Mouse (Mus musculus) midbrain, embryonic 13.5 days (tissue): Measurements from ENCODE around the gene Ugt2b36. TPM values are rescaled to one million over a fixed set of nuclear protein-coding genes. Genes with fewer than 3 reads are reported as not detected.
"Not testable (repeated sequence)": the region's sequence is repeated elsewhere in the genome, so short reads cannot be mapped to it uniquely, and the experiment has no call there.

Source experiments
- ATAC-seq: fragments of 200-750 bp; cut with Nextera tagmentation; 2 replicates; pipeline ENCODE4 v1.8.0; 2017; ENCODE audit warnings: mild to moderate bottlenecking, moderate TSS enrichment, moderate library complexity
- H3K27ac ChIP-seq: fragments of 300-500 bp; sonication (generic); 2 replicates; pipeline ENCODE4 v1.5.1; 2015; ENCODE audit warnings: inconsistent platforms, mild to moderate bottlenecking, moderate library complexity
- H3K27me3 ChIP-seq: fragments of 300-500 bp; sonication (generic); 2 replicates; pipeline ENCODE4 v1.6.1; 2015; ENCODE audit warnings: mild to moderate bottlenecking, inconsistent platforms
- H3K36me3 ChIP-seq: fragments of 300-500 bp; sonication (generic); 2 replicates; pipeline ENCODE4 v1.6.1; 2015; ENCODE audit warnings: mild to moderate bottlenecking, inconsistent platforms
- H3K4me1 ChIP-seq: fragments of 300-500 bp; sonication (generic); replicated peaks from 2 replicates; pipeline ENCODE4 v1.6.1; 2015; ENCODE audit warnings: inconsistent platforms
- H3K4me2 ChIP-seq: fragments of 300-500 bp; sonication (generic); replicated peaks from 2 replicates; pipeline ENCODE4 v1.6.1; 2015; ENCODE audit warnings: moderate library complexity, mild to moderate bottlenecking, inconsistent platforms
- H3K4me3 ChIP-seq: fragments of 300-500 bp; sonication (generic); replicated peaks from 2 replicates; pipeline ENCODE4 v1.5.1; 2015; ENCODE audit warnings: mild to moderate bottlenecking, inconsistent platforms
- H3K9ac ChIP-seq: fragments of 300-500 bp; sonication (generic); replicated peaks from 2 replicates; pipeline ENCODE4 v1.6.1; 2015; ENCODE audit warnings: mild to moderate bottlenecking, inconsistent platforms
- H3K9me3 ChIP-seq: fragments of 300-500 bp; sonication (generic); 2 replicates; pipeline ENCODE4 v1.6.1; 2016; ENCODE audit warnings: mild to moderate bottlenecking, inconsistent platforms
- WGBS: fragments of 180-500 bp; shearing (Covaris S2); methylation state at CpG from one replicate; pipeline ENCODE4 v1.1.7; 2015; 5-methylcytosine and 5-hydroxymethylcytosine counted together
- polyA plus RNA-seq: library from polyadenylated mRNA; unstranded; fragments of >200 nt; fragmentation: Nextera tagmentation; extraction: Ambion mirVana; gene quantifications from 2 replicates; pipeline ENCODE4 v1.2.1, GENCODE M21; 2015

Gene Ugt2b36
- not detected in 2 replicates for polyA plus RNA-seq

GRCm38 (mm10) chr5:87092346-87093027 lies at the start of gene Ugt2b36:
Gene Ugt2b36, minus strand, starts transcription at chr5:87092555.
- Histone ChIP-seq H3K27ac (no peak within 1 kb of the TSS), H3K4me1 (no peaks in the 10 kb centered on the region), H3K4me2 (no peak within 1 kb of the TSS), H3K4me3 (no peak within 1 kb of the TSS), H3K9ac (no peak within 1 kb of the TSS), H3K9me3 (no peaks in the 10 kb centered on the region), H3K27me3 (no peaks in the 10 kb centered on the region), H3K36me3 (no peaks in the 10 kb centered on the region)
- ATAC-seq, result no peak
- 94% methylated on average over 1 of the region's 1 CpGs for WGBS

- 97% methylated on average over 2 of the region's 2 CpGs for WGBS
- H3K9me3 ChIP-seq, H3K36me3 ChIP-seq, H3K27me3 ChIP-seq, H3K4me1 ChIP-seq, H3K9ac ChIP-seq, H3K4me2 ChIP-seq, H3K27ac ChIP-seq, ATAC-seq, H3K4me3 ChIP-seq: not testable (repeated sequence)
Observed at GRCm38 (mm10) chr5:87140196-87140595, 47.8 kb upstream of the Ugt2b36 start, which contains the start of gene Ugt2b5. Gene Ugt2b5, minus strand, starts transcription at chr5:87140318.

GRCm38 (mm10) chr5:87103697-87104096 lies 11.3 kb upstream of the Ugt2b36 start:
- not testable (repeated sequence) for H3K9ac ChIP-seq, ATAC-seq, H3K4me3 ChIP-seq, H3K27me3 ChIP-seq, H3K9me3 ChIP-seq, H3K36me3 ChIP-seq, H3K27ac ChIP-seq, H3K4me1 ChIP-seq, H3K4me2 ChIP-seq
- 93% methylated on average over 1 of the region's 1 CpGs for WGBS

GRCm38 (mm10) chr5:87091111-87091510 lies 1.2 kb downstream of the Ugt2b36 start:
- Histone ChIP-seq H3K27ac (no peak overlapping the region), H3K36me3 (no peaks in the 10 kb centered on the region), H3K4me3 (no peak overlapping the region), H3K9me3 (no peaks in the 10 kb centered on the region), H3K4me2 (no peak overlapping the region), H3K27me3 (no peaks in the 10 kb centered on the region), H3K9ac (no peak overlapping the region), H3K4me1 (no peaks in the 10 kb centered on the region)
- ATAC-seq, result no peak

- ATAC-seq, result no peak
- Histone ChIP-seq H3K36me3 (no peaks in the 10 kb centered on the region), H3K9ac (no peak overlapping the region)
Observed at GRCm38 (mm10) chr5:87089264-87089663, 3.1 kb downstream of the Ugt2b36 start.

GRCm38 (mm10) chr5:87086269-87086668 lies 6.1 kb downstream of the Ugt2b36 start:
- no peak overlapping the region for H3K9ac ChIP-seq
- no peaks in the 10 kb centered on the region for H3K4me1 ChIP-seq
- H3K4me2 ChIP-seq, result no peak overlapping the region
- ATAC-seq, result no peak
- no peaks in the 10 kb centered on the region for H3K27me3 ChIP-seq
- no peaks in the 10 kb centered on the region for H3K36me3 ChIP-seq
- no peak overlapping the region for H3K27ac ChIP-seq
- H3K9me3 ChIP-seq, result no peaks in the 10 kb centered on the region
- H3K4me3 ChIP-seq, result no peak overlapping the region
- 83% methylated on average over 3 of the region's 3 CpGs for WGBS

More at GRCm38 (mm10) chr5:87089264-87089663, 3.1 kb downstream of the Ugt2b36 start:
- H3K4me3 ChIP-seq, result no peak overlapping the region
- H3K4me1 ChIP-seq, result no peaks in the 10 kb centered on the region
- H3K4me2 ChIP-seq, result no peak overlapping the region
- no peaks in the 10 kb centered on the region for H3K27me3 ChIP-seq
- H3K9me3 ChIP-seq, result no peaks in the 10 kb centered on the region
- no peak overlapping the region for H3K27ac ChIP-seq

GRCm38 (mm10) chr5:87030624-87031023 lies 61.7 kb downstream of the Ugt2b36 start:
- H3K9me3 ChIP-seq, result no peaks in the 10 kb centered on the region
- no peaks in the 10 kb centered on the region for H3K27me3 ChIP-seq
- H3K4me3 ChIP-seq, result no peak overlapping the region
- no peak for ATAC-seq
- no peak overlapping the region for H3K9ac ChIP-seq
- H3K27ac ChIP-seq, result no peak overlapping the region
- WGBS, result 92% methylated on average over 1 of the region's 1 CpGs
- H3K36me3 ChIP-seq, result no peaks in the 10 kb centered on the region
- H3K4me1 ChIP-seq, result no peaks in the 10 kb centered on the region
- H3K4me2 ChIP-seq, result no peak overlapping the region

- no peak overlapping the region for H3K27ac ChIP-seq
- H3K4me2 ChIP-seq, result no peak overlapping the region
- no peaks in the 10 kb centered on the region for H3K4me1 ChIP-seq
- H3K9me3 ChIP-seq, result no peaks in the 10 kb centered on the region
- ATAC-seq, result no peak
- H3K36me3 ChIP-seq, result no peaks in the 10 kb centered on the region
- 84% methylated on average over 3 of the region's 3 CpGs for WGBS
- no peak overlapping the region for H3K4me3 ChIP-seq
- H3K9ac ChIP-seq, result no peak overlapping the region
- H3K27me3 ChIP-seq, result no peaks in the 10 kb centered on the region
Observed at GRCm38 (mm10) chr5:87027359-87027758, 65.0 kb downstream of the Ugt2b36 start.

Other genes starting within 250 kb of the Ugt2b36 start
- 0.13 TPM in 1 of 2 replicates, not detected in the other for gene Ugt2b34, start 185.6 kb downstream of the Ugt2b36 start, polyA plus RNA-seq
- not detected in 2 replicates for gene Ugt2b1, start 166.0 kb downstream of the Ugt2b36 start, polyA plus RNA-seq
- gene Ugt2b35, start 91.7 kb downstream of the Ugt2b36 start, polyA plus RNA-seq, result not detected in 2 replicates
- not detected in 2 replicates for gene Ugt2b5, start 47.8 kb upstream of the Ugt2b36 start, polyA plus RNA-seq
- gene Ugt2b37, start 162.2 kb upstream of the Ugt2b36 start, polyA plus RNA-seq, result not detected in 2 replicates
- gene Ugt2a3, start 244.6 kb upstream of the Ugt2b36 start, polyA plus RNA-seq, result not detected in 2 replicates